Mouse (Mus musculus) gastrocnemius, postnatal 25 days (tissue): Measurements from ENCODE around the gene Nmnat2. TPM values are rescaled to one million over a fixed set of nuclear protein-coding genes. Genes with fewer than 3 reads are reported as not detected.

Experiments
- total RNA-seq, 2 experiments: library from RNA; stranded (reverse); gene quantifications; 1 replicate in 1 of 2; 2 replicates in 1 of 2; pipeline ENCODE4 v1.2.3; 2021

Gene Nmnat2
- total RNA-seq, 2 experiments from 2014 or later: 0.38 to 0.72 TPM

Other genes starting within 250 kb of the Nmnat2 start
- gene Apobec4, start 204.4 kb upstream of the Nmnat2 start, total RNA-seq: not detected
- gene Rgl1, start 188.6 kb upstream of the Nmnat2 start, total RNA-seq: 10 to 100 TPM; 12.1 TPM
- 10 to 100 TPM; 13.6 to 18.5 TPM for gene Arpc5, start 188.5 kb upstream of the Nmnat2 start, total RNA-seq
- gene Ncf2, start 154.8 kb upstream of the Nmnat2 start, total RNA-seq: 1 to 10 TPM; 1.2 TPM
- gene Smg7, start 52.3 kb upstream of the Nmnat2 start, total RNA-seq: 10 to 100 TPM; 30.3 to 31.5 TPM
- 1 to 10 TPM; 5.0 to 6.1 TPM for gene Lamc2, start 231.5 kb downstream of the Nmnat2 start, total RNA-seq